Mouse (Mus musculus): Measurements from ENCODE around the gene Trhr2. TPM values are rescaled to one million over a fixed set of nuclear protein-coding genes. Genes with fewer than 3 reads are reported as not detected.

Gene Trhr2
- polyA plus RNA-seq, 1 experiment from 2014 or later, result not detected

GRCm38 (mm10) chr8:122349357-122350297, 10.9 kb downstream of the Trhr2 start:
- ATAC-seq (peak; percentile 72), DNase-seq (no peak)
- peaks cover 29% of the 10 kb centered on the region for H3K4me1 ChIP-seq (ENCODE audit: insufficient read depth)
- WGBS (ENCODE audit: insufficient replicate concordance), result 21% methylated on average over 15 of the region's 15 CpGs
- H3K27me3 ChIP-seq (ENCODE audit: insufficient read depth, low read length), result no peaks in the 10 kb centered on the region
- no peaks in the 10 kb centered on the region for H3K36me3 ChIP-seq (replicated peaks; ENCODE audit: insufficient read depth, low read length)
- peak; percentile 24; the same call in 1 of the 2 replicates for TF ChIP-seq CTCF (IDR thresholded peaks at IDR 0.05; ENCODE audit: low read depth)
- peak; percentile 83 for TF ChIP-seq EP300 (IDR thresholded peaks at IDR 0.05; ENCODE audit: low read depth)
- H3K27ac ChIP-seq (ENCODE audit: low read depth), result no peak overlapping the region
- H3K4me2 ChIP-seq (ENCODE audit: low read depth, low read length), result 0 out of 2 replicates have a peak overlapping the region, but pooled peaks have one; percentile 7
- no peak overlapping the region for H3K4me3 ChIP-seq (ENCODE audit: low read depth, low read length)
- no peaks in the 10 kb centered on the region for H3K9me3 ChIP-seq (ENCODE audit: low read length)
- H3K9ac ChIP-seq (replicated peaks), result no peak overlapping the region

- Histone ChIP-seq H3K4me3 (ENCODE audit: low read depth, low read length) (no peak overlapping the region), H3K9me3 (ENCODE audit: low read length) (no peaks in the 10 kb centered on the region), H3K4me1 (ENCODE audit: insufficient read depth) (peaks cover 43% of the 10 kb centered on the region), H3K4me2 (ENCODE audit: low read depth, low read length) (no peak overlapping the region), H3K9ac (replicated peaks) (no peak overlapping the region), H3K27ac (ENCODE audit: low read depth) (no peak overlapping the region), H3K27me3 (ENCODE audit: insufficient read depth, low read length) (no peaks in the 10 kb centered on the region; the same call in none of the 2 replicates), H3K36me3 (replicated peaks; ENCODE audit: insufficient read depth, low read length) (no peaks in the 10 kb centered on the region)
- TF ChIP-seq EP300 (IDR thresholded peaks at IDR 0.05; ENCODE audit: low read depth) (no peak), CTCF (IDR thresholded peaks at IDR 0.05; ENCODE audit: low read depth) (no peak)
- WGBS (ENCODE audit: insufficient replicate concordance), result 64% methylated on average over 5 of the region's 5 CpGs
- ATAC-seq (no peak), DNase-seq (no peak)
Measured at GRCm38 (mm10) chr8:122347811-122348552, 12.6 kb downstream of the Trhr2 start.

GRCm38 (mm10) chr8:122345181-122346095, 15.1 kb downstream of the Trhr2 start:
- no peak for DNase-seq
- Histone ChIP-seq H3K4me3 (ENCODE audit: low read depth, low read length) (no peak overlapping the region), H3K36me3 (replicated peaks; ENCODE audit: insufficient read depth, low read length) (no peaks in the 10 kb centered on the region), H3K9me3 (ENCODE audit: low read length) (no peaks in the 10 kb centered on the region), H3K4me2 (ENCODE audit: low read depth, low read length) (peak overlapping the region; percentile 52; the same call in 1 of the 2 replicates), H3K27me3 (ENCODE audit: insufficient read depth, low read length) (peaks cover 5% of the 10 kb centered on the region), H3K27ac (ENCODE audit: low read depth) (peak overlapping the region; percentile 64), H3K9ac (replicated peaks) (no peak overlapping the region), H3K4me1 (ENCODE audit: insufficient read depth) (peaks cover 52% of the 10 kb centered on the region)
- no peak for ATAC-seq
- TF ChIP-seq EP300 (IDR thresholded peaks at IDR 0.05; ENCODE audit: low read depth), result no peak
- no peak for TF ChIP-seq CTCF (IDR thresholded peaks at IDR 0.05; ENCODE audit: low read depth)
- 45% methylated on average over 12 of the region's 12 CpGs for WGBS (ENCODE audit: insufficient replicate concordance)

- Histone ChIP-seq H3K4me1 (ENCODE audit: insufficient read depth) (peaks cover 40% of the 10 kb centered on the region), H3K4me3 (ENCODE audit: low read depth, low read length) (no peak overlapping the region), H3K27me3 (ENCODE audit: insufficient read depth, low read length) (peaks cover 5% of the 10 kb centered on the region)
Measured at GRCm38 (mm10) chr8:122344219-122344618, 16.3 kb downstream of the Trhr2 start.

GRCm38 (mm10) chr8:122343758-122344157, 16.8 kb downstream of the Trhr2 start:
- Histone ChIP-seq H3K36me3 (replicated peaks; ENCODE audit: insufficient read depth, low read length) (no peaks in the 10 kb centered on the region; the same call in 1 of the 2 replicates), H3K9ac (replicated peaks) (peak overlapping the region; percentile 26; the same call in 1 of the 2 replicates), H3K4me3 (ENCODE audit: low read depth, low read length) (peak overlapping the region; percentile 1; the same call in 1 of the 2 replicates), H3K27ac (ENCODE audit: low read depth) (no peak overlapping the region), H3K27me3 (ENCODE audit: insufficient read depth, low read length) (peaks cover 5% of the 10 kb centered on the region), H3K9me3 (ENCODE audit: low read length) (no peaks in the 10 kb centered on the region), H3K4me2 (ENCODE audit: low read depth, low read length) (peak overlapping the region; percentile 52), H3K4me1 (ENCODE audit: insufficient read depth) (peaks cover 37% of the 10 kb centered on the region)
- ATAC-seq (no peak), DNase-seq (peak; percentile 59)
- TF ChIP-seq CTCF (IDR thresholded peaks at IDR 0.05; ENCODE audit: low read depth), result no peak
- TF ChIP-seq EP300 (IDR thresholded peaks at IDR 0.05; ENCODE audit: low read depth), result no peak
- WGBS (ENCODE audit: insufficient replicate concordance), result 0% methylated on average over 12 of the region's 14 CpGs

More at GRCm38 (mm10) chr8:122344219-122344618, 16.3 kb downstream of the Trhr2 start:
- TF ChIP-seq CTCF (IDR thresholded peaks at IDR 0.05; ENCODE audit: low read depth), result no peak
- no peak for TF ChIP-seq EP300 (IDR thresholded peaks at IDR 0.05; ENCODE audit: low read depth)
- Histone ChIP-seq H3K9me3 (ENCODE audit: low read length) (no peaks in the 10 kb centered on the region), H3K36me3 (replicated peaks; ENCODE audit: insufficient read depth, low read length) (no peaks in the 10 kb centered on the region), H3K4me2 (ENCODE audit: low read depth, low read length) (peak overlapping the region; percentile 52), H3K9ac (replicated peaks) (no peak overlapping the region), H3K27ac (ENCODE audit: low read depth) (no peak overlapping the region)
- DNase-seq (no peak), ATAC-seq (no peak)
- WGBS (ENCODE audit: insufficient replicate concordance), result 5% methylated on average over 2 of the region's 5 CpGs
